Mouse (Mus musculus) brain, embryonic 14.5 days (tissue): Measurements from ENCODE around the gene Arhgef33.

Experiments
- CTCF ChIP-seq: fragments of 200-500 bp; IDR thresholded peaks from 2 replicates; pipeline ENCODE4 v1.5.1; 2012; ENCODE audit warnings: inconsistent platforms, mild to moderate bottlenecking, moderate library complexity, borderline replicate concordance; ENCODE audit not compliant: insufficient read depth, insufficient read length; ENCODE audit errors: extremely low read depth
- POLR2A ChIP-seq: fragments of 200-500 bp; IDR thresholded peaks from 2 replicates; pipeline ENCODE4 v1.6.1; 2012; ENCODE audit warnings: mild to moderate bottlenecking, inconsistent platforms, borderline replicate concordance; ENCODE audit not compliant: poor library complexity, insufficient read depth, insufficient read length, severe bottlenecking; ENCODE audit errors: extremely low read depth

- no peak for TF ChIP-seq POLR2A
- no peak for TF ChIP-seq CTCF
These were observed 15.8 kb downstream of the Arhgef33 start for GRCm38 (mm10) chr17:80323015-80323414.
